Mouse (Mus musculus) lung, adult 18-20 months (tissue): Measurements from ENCODE around the gene Chrna4.

Source experiments
- DNase-seq, 2 experiments: peaks; one replicate each; pipeline ENCODE4 v3.0.0; 2022; ENCODE audit warnings: mixed read lengths in 2 of 2

Gene Chrna4

GRCm38 (mm10) chr2:181043437-181043836 lies at the start of gene Chrna4:
Gene Chrna4, minus strand, starts transcription at chr2:181043546.
- no peak for DNase-seq

- no peak for DNase-seq
Observed at GRCm38 (mm10) chr2:181090123-181090522, 46.8 kb upstream of the Chrna4 start.

GRCm38 (mm10) chr2:181084997-181085396 lies 41.7 kb upstream of the Chrna4 start:
- no peak for DNase-seq

- no peak for DNase-seq
Observed at GRCm38 (mm10) chr2:181083945-181084344, 40.6 kb upstream of the Chrna4 start.

- no peak for DNase-seq
Observed at GRCm38 (mm10) chr2:181080886-181081285, 37.5 kb upstream of the Chrna4 start.

GRCm38 (mm10) chr2:181079518-181079917 lies 36.2 kb upstream of the Chrna4 start:
- DNase-seq, result no peak

- no peak for DNase-seq
Observed at GRCm38 (mm10) chr2:181078908-181079307, 35.6 kb upstream of the Chrna4 start.

- no peak for DNase-seq
Observed at GRCm38 (mm10) chr2:181075501-181075900, 32.2 kb upstream of the Chrna4 start.

GRCm38 (mm10) chr2:181072403-181072714 lies 29.0 kb upstream of the Chrna4 start:
- no peak for DNase-seq

- DNase-seq, result peak; percentile 62 to 71
Observed at GRCm38 (mm10) chr2:181071706-181072402, 28.5 kb upstream of the Chrna4 start.

- DNase-seq, result no peak
Observed at GRCm38 (mm10) chr2:181070136-181070535, 26.8 kb upstream of the Chrna4 start.

- no peak for DNase-seq
Observed at GRCm38 (mm10) chr2:181068499-181068898, 25.2 kb upstream of the Chrna4 start.

GRCm38 (mm10) chr2:181065827-181066226 lies 22.5 kb upstream of the Chrna4 start:
- no peak for DNase-seq

GRCm38 (mm10) chr2:181060127-181060526 lies 16.8 kb upstream of the Chrna4 start:
- DNase-seq, result peak; percentile 36 to 50

- no peak for DNase-seq
Observed at GRCm38 (mm10) chr2:181058193-181058592, 14.8 kb upstream of the Chrna4 start.

GRCm38 (mm10) chr2:181057341-181057740 lies 14.0 kb upstream of the Chrna4 start:
- DNase-seq, result no peak

GRCm38 (mm10) chr2:181052171-181052570 lies 8.8 kb upstream of the Chrna4 start:
- DNase-seq, result no peak

GRCm38 (mm10) chr2:181048986-181049385 lies 5.6 kb upstream of the Chrna4 start:
- no peak for DNase-seq

- DNase-seq, result no peak
Observed at GRCm38 (mm10) chr2:181048252-181048945, 5.1 kb upstream of the Chrna4 start.

GRCm38 (mm10) chr2:181044001-181044400 lies 655 bp upstream of the Chrna4 start:
- no peak for DNase-seq

- DNase-seq, result no peak
Observed at GRCm38 (mm10) chr2:181042376-181042775, 970 bp downstream of the Chrna4 start.

- no peak for DNase-seq
Observed at GRCm38 (mm10) chr2:181041941-181042340, 1.4 kb downstream of the Chrna4 start.

- no peak for DNase-seq
Observed at GRCm38 (mm10) chr2:181039356-181039680, 4.0 kb downstream of the Chrna4 start.

GRCm38 (mm10) chr2:181038644-181039355 lies 4.5 kb downstream of the Chrna4 start:
- no peak for DNase-seq
